Mouse (Mus musculus): ENCODE measurements around the gene Fuz. TPM values are rescaled to one million over a fixed set of nuclear protein-coding genes. Genes with fewer than 3 reads are reported as not detected.
"Not testable (repeated sequence)": the region's sequence is repeated elsewhere in the genome, so short reads cannot be mapped to it uniquely, and the experiment has no call there.

The Fuz gene
- total RNA-seq, 2 experiments from 2014 or later = 17.9 to 19.4 TPM

DNA sequence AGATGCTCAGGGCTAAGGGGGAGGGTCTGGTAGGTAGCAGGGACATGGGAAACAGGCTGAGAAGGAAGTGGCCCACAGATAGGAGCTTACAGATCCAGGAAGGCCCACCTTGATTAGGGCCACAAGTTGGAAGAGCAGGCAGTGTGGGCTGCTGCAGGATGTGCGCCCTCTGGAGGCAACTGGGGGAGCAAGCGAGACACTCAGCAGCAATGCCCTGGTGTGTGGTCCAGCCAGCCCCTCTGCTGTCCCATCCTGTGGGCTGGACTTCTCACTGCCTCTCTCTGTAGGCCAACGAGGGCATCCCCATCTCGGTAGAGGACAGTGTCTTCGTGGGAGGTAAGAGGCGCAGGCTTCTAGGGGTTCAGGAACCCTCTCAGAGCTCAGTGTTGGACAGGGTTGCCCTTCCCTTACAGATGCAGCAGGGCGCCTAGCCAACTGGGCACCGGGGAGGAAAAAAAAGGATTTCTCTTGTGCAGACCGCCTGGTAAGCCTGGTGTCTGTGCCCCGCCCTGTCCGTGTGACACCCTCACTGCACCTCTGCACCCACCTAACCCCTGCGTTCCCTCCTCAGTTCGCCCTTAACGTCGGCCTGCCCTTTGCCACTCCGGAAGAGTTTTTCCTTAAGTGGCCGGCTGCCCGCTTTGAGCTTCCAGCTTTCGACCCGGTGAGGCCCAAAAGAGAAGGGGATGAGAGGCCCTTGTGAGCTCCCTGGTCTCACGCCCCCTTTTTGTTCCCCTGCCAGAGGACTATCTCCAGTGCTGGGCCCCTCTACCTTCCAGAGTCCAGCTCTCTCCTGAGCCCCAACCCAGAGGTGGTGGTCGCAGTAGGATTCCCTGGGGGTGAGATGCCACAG lies 35.1 kb upstream of the Fuz start:
- peak; percentile 78 to 82 for DNase-seq (ENCODE audit: low spot score in 2 of 2)

DNA sequence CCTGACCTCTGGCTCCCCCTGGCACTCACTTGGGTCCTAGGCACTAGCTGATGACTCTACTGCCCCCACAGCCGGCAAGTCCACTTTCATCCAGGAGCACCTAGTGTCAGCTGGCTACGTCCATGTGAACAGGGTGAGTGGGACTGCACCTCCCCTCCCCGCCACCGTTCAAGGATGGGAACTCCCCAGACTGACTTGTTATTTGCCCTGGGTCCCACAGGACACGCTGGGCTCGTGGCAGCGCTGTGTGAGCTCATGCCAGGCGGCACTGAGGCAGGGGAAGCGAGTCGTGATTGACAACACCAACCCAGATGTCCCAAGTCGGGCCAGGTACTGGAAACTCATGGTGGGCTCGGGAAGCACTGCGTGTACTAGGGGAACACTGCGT lies 34.5 kb upstream of the Fuz start:
- no peak for DNase-seq (ENCODE audit: low spot score in 2 of 2)

DNA sequence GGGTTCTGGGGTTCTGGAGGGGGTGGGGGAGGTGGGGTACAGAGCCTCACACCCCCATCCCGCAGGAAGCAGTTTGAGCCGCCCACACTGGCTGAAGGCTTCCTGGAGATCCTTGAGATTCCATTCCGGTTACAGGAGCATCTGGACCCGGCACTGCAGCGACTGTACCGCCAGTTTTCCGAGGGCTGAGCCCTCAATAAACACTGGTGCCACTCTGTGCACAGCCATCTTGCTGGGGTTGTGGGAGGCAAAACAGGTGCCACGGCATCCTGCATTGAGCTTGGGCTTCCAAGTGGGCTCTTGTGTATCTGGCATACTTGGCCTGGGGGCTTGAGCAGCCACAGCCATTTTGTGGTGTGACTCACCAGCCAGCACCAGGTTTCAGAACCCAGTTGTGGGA lies 33.4 kb upstream of the Fuz start:
- peak in 1 of 2 experiments; percentile 28 for DNase-seq (ENCODE audit: low spot score in 2 of 2)

DNA sequence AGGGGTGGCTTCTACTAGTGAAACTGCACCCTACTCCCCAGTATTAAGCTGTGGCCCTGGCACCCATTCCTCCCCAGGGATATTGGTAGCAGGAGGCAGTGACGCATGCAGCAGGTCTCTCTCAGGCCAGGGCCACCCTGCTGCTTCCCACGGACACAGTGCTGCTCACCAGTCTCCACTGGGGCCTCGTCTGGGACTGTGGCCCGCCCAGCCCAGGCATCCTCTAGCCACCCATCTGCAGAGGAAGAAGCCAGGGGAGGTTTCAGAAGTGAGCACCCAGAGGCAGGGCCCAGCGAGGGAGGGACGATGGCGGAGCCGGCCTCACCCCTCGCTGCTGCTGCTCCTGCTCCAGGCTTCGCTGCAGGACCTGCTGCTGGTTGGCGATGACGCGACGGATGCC lies 32.7 kb upstream of the Fuz start:
- no peak for DNase-seq (ENCODE audit: low spot score in 2 of 2)

DNA sequence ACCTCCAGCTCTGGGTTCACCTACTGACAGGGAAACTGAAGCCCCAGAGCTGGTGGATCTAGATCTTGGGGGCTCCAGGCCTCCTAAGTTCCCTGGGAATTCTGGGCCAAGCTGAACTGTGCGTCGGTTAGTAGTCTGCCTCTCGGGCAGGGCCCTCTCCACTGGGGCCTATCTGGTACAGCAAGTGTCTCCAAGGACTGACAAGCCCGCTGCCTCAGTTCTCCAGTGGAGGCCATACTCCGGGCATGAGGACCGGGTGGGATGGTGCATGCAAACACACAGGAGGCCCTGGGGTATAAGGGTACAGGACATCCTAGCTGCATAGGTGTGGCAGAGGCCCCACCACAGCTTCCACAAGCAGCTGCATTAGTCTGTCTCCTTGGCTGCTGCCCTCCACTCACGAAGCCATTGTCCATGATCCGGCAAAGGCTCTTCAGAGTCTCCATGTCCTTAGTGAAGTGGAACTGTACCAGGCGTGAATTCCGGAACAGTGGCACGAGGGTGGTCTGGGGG lies 31.8 kb upstream of the Fuz start:
- DNase-seq (ENCODE audit: low spot score in 2 of 2) = no peak

DNA sequence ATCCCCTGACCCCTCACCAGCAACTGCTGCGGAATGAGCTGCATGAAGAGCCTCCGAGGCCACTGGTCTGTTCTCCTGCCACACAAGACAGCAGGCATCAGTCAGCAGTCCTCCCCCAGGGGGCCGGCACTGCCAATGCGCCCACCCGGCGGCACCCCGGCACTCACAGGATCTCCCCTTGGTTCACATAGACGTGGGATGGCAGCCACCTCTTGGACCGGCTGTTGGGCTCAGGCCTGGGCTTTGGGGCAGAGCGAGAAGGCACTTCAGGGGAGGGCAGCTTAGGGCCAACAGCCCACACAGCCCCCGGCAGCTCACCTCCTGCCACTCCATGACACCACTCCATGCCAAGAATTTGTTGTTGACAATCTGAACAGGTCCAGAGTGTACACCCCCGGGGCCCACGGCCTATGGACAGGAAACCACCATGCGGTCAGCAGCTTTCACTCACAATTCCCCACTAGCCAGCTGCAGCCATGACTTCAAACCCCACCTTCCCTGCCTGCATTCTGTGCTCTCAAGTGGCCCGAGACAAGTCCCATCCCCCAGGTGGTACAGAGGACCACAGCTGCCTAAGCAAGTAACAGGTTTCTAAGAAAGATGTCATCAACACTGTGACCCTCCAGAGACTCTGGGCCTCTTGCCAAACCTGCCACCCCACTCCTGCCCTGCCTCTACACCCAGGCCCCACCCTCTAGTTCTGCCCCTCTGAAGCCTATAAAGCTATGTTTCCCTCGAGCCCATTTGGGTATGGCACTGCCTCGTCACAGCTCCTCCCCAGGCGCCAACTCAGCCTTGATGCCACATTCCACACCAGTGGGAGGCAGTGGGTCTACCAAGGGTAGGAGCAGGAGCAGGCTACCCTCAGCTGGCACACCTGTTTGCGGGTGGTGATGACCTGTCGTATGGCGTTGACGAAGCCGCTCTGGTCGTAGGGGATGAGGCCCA lies 31.0 kb upstream of the Fuz start:
- DNase-seq (ENCODE audit: low spot score in 2 of 2) = no peak

DNA sequence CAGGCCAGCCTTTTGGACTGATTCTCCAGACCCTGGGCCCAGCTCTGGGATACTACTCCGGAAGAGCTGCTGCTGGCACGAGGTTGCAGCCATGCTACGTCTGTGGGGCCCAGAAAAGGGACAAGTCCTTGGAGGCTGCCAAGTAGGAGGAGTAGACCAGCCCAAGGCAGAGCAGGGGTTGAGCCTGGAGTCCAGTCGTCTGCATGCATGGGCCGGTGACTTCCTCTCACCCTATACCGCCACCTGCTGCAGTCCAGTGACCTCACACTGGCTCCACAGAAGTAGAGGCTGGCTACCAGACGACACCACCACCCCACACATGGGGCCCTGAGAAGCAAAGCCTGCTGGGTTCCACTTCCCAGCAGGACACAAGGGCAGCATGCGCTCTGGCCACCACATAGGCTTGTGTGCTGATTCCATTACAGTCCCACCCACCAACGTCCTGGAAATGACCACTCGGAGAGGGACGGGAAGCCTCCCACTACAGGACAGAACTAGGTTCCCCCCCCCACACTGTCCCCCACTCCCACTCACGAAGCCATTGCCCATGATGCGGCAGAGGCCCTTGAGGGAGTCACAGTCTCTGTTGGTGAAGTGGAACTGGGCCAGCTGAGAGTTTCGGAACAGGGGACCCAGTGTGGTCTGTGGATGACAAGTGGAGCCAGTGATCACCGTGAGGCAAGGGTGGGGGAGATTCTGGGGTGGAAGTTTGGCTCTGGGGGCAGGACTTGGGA lies 29.4 kb upstream of the Fuz start:
- DNase-seq (ENCODE audit: low spot score in 2 of 2) = peak in 1 of 2 experiments; percentile 47

DNA sequence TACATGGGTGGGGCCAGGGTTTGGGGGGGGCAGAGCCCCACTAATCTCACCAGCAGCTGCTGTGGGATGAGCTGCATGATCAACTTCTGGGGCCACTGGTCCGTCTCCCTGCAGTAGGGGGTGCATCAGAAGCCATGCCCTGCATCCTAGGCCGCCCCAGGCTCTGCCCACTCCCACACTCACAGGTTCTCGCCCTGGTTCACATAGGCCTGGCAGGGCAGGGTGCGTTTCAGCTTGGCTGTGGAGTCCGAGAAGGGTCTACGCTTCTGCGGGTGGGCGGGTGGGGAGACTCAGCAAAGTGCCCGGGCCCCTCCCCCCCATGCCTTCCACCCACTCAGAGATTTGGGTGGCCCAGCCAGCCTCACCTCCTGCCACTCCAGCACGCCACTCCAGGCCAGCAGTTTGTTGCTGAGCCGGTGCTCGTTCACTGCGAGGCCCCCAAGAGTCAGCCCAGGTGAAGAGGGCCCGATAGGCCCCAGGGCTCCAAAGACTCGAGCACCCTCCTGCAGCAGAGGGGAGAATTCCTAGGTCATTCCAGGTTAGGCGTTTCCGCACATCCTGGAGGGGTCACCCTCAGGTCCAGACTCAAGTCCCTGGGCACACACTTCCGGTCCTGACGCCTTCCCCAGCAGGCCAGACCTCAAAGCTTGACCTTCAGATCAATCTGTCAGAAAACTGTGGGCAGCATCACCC lies 28.7 kb upstream of the Fuz start:
- no peak for DNase-seq (ENCODE audit: low spot score in 2 of 2)

DNA sequence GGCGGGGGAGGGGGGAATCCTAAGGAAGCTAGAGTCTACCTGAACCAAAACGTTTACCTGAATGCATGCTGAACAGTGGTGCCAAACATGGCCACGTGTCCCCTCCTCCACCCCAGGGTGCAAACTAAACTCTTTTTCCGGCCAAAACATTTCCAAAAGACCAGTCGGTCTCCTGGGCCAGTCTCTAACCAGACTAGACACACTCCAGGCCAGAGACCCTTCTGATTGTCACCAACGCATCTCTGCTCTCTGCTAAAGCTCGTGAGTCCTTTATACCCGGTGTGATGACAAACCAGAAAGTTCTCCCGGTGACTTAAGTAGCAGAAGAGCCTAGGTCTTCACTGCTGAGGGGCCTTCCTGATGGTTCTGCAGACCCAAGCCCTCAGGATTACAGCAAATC lies 28.1 kb upstream of the Fuz start:
- no peak for DNase-seq (ENCODE audit: low spot score in 2 of 2)

DNA sequence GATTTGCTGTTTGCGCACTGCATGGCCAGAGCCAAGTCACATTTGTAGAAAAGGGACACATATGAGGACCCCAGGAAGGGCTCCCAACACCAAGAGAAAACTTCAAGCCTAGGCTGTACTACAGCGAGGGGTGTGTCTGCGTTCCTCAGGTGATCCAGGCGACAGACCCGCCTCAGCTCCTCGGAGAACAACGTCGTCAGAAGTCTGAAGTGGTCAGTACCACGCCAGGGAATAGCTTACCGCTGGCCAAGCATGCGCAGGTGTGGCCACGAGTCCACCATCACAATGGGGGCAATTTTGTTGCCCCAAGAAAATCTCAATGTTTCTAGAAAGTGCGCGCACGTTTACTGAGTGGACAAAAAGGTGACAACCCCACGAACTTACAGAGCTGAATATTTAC lies 27.4 kb upstream of the Fuz start:
- no peak for DNase-seq (ENCODE audit: low spot score in 2 of 2)

DNA sequence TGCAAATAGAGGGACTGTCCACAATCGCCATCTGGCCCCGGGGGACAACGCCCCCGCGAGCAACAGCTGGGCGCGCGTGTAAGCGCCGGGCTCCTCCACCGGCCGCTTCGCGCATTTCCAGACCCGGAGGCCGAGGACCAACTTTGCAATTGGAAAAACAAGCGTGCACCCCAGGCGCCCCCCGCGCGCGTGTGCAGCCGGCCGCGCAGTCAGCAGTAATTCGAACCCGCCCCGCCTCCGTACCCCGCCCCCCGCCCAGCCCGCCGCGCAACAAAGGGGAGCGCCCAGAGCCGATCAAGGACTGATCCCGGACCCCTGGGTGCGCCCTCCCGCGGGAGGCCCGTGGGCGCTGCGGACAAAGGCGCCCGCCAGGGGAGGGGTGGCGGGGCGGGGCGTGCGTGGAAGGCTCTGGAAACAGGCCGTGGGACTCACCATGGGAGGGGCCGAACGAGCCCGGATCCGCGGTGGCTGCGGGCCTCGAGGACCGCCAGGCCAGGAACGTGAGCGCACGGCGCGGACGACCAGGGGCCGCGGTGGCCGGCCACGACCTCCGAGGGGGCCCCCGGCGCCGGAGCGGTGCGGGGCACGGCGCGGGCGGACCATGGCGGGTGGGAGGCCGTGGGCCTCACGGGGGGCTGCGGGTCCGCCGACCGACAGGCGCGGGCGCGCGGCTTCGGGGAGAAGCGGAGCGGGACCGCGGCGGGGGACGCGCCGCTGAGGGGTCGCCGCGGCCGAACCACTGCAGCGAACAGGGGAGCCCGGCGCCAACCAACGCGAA lies 26.8 kb upstream of the Fuz start:
- peak; percentile 63 to 73 for DNase-seq (ENCODE audit: low spot score in 2 of 2)

DNA sequence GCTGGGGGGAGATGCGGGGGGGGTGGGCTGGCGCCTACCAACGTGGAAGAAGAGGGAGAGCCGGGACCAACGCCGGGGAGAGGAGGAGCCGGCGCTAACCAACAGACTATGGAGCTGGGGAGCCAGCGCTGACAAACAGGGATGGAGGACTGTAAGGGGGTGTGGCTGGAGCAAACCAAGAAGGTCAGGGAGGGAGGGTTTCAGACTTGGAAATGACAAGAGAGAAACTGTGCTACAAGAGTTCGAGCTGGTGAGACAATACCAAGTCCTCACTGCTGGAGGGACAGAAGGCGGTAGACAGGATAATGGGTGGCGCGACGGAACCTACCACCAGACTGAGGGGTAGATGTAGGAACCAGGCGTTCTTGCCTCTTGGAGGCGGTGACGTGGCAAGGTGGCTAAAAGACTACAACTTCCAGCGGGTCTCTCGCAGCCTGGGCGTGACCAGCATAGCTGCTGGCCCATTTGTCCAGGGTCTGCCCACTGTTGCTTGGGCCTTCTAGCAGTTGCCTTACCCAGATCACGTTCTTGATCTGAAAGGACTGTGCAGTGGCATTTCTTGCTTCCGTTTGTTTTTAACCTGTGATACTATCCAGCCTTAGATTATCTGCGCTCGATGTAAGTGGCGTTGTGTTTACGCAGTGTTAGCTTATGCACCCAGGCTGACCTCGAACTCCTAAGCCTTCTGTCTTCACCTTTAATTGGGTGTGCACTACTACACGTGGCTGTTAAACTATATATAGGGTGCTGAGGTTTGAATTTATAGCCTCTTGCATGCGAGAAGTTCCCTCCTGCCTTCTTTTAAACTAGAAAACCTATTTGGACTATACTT lies 26.0 kb upstream of the Fuz start, which contains the start of gene Ptov1:
Gene Ptov1 (minus strand): TSS at position 92 of the 832 bp plus-strand sequence.
- DNase-seq (ENCODE audit: low spot score in 2 of 2) = peak; percentile 89 to 91

DNA sequence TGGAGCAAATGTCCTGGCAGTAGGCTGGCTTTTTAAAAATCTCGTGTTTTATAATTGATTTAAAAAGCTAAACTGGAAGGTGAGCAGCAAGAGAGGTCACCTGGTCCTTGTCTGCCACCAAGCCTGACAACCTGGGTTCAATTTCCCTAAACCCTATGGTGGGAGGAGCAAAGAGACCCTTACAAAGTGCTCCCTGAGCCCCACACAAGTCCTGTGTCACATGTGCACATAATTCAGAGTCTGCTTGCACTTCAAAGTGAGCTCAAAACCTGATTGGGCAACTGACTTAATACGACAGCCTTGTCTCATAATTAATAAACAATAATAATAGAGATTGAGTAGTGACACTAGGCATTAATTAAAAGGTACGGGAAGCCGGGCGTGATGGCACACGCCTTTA lies 25.3 kb upstream of the Fuz start:
- no peak for DNase-seq (ENCODE audit: low spot score in 2 of 2)

DNA sequence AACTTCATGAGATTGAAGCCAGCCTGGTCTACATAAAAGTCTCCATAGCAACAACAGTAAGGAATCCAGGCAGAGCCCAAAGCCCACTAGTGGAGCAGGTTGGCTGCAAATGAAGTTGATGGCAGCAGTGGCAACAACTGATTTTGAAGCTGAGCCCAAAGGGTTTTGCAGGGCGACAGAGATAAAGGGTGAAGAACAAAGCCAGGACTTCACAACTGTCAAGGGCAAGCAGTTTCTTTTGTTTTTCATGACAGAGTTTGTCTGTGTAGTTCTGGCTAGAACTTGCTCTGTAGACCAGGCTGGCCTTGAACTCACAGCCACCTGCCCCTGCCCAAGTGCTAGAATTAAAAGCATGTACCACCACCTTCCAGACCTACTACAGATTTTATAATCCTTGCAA lies 24.7 kb upstream of the Fuz start:
- DNase-seq (ENCODE audit: low spot score in 2 of 2) = no peak

DNA sequence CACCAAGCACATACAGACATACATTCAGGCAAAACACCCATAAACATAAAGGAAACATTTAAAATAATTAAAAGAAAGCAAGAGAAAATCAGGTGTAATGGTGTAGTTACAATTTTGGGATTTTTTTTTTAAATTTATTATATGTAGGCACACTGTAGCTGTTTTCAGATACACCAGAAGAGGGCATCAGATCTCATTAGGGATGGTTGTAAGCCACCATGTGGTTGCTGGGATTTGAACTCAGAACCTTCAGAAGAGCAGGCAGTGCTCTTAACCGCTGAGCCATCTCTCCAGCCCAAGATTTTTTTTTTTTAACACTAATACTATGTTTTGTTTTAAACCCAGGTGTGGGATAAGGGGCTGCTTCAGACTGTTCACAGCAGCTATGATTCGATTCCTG lies 24.1 kb upstream of the Fuz start:
- DNase-seq (ENCODE audit: low spot score in 2 of 2) = not testable (repeated sequence)

DNA sequence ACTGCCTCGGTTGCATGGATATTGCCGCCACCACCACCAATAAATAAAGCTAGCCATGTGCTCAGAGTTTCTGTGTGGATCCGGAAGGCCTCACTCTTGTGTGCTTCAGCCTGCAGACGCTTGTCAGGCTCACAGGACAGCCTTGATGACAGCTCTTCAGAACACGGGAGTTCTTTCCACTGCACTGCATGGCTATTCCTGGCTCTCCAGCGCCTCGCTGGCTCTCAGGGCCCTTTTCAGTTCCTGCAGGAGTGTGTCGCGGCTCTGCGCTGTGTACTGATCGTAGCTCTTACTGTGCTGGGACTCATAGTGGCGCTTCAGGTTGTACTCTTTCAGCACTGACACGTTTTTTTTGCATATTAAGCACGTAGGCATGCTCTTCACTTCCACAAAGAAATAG lies 18.0 kb upstream of the Fuz start:
- no peak for DNase-seq (ENCODE audit: low spot score in 2 of 2)

DNA sequence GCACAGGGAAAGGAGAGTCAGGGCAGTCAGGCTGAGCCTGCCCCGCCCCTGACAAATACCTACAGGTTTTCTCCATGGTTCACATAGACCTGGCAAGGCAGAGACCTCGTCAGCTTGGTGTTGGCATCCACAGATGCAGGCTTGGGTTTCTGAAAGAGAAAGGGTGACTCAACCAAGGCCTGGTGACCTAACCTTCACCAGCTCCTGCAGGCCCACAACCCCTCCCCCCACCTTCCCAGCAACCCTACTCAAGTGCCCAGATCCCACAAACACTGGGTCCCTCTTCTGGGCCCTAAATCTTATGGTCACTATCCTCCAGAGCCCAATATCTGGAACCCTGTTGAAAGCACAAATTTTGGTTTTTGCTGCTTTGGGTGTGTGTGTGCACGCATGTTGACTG lies 12.8 kb upstream of the Fuz start:
- no peak for DNase-seq (ENCODE audit: low spot score in 2 of 2)

DNA sequence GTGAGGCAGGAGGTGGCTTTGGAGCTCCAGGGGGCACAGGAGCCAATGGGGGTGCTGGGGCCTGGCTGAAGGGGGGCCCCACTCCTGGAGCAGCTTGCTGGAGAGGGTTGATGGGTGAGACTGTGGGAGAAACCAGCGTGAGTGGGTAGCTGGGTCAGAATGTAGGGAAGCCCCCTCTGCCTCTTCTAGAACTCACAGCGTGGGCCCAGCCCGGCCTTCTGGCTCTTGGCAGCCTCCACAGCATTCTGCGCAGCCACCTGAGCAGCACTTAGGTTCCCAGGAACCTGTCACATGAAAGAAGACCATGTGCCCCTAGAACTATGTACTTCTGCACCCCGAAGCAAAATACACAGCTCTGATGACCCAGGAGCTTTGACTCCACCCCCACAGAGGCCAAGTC lies 11.2 kb upstream of the Fuz start:
- no peak for DNase-seq (ENCODE audit: low spot score in 2 of 2)

DNA sequence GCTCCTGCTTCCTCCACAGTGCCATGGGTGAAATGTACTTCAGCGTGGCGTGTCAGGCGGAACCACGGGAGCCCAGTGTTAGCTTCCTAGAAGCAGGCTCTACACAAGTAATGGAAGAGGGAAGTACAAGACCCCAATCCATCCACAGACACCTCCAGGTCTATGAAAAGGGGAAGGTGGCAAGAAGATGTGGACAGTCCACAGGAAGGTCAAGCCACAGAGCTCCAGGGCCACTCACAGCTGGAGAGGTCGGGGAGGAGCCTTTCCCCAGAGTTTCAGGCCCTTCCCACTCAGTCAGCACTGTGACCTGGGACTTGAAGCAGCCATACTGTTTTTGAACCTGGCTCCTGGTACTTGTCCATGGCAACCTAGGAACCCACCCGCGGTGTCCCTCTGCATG lies 8.9 kb upstream of the Fuz start:
- DNase-seq (ENCODE audit: low spot score in 2 of 2) = no peak

Measured in layer of hippocampus, postnatal 10 days (tissue).